Mouse (Mus musculus) G1E (cell line): ENCODE data around the gene Chmp4b.

Experiments used
- CTCF ChIP-seq: IDR thresholded peaks from 2 replicates; pipeline ENCODE4 v1.5.1; 2012; ENCODE audit warnings: low read depth, low read length, inconsistent platforms, mixed read lengths
- TAL1 ChIP-seq: conservative IDR thresholded peaks from 2 replicates; pipeline ENCODE4 v1.6.1; 2012; ENCODE audit warnings: low read depth, low read length, inconsistent platforms, mixed read lengths

GRCm38 (mm10) chr2:154712271-154712677, 60.8 kb downstream of the Chmp4b start:
- peak; percentile 89 for TF ChIP-seq CTCF
- no peak for TF ChIP-seq TAL1
